Mouse (Mus musculus): ENCODE measurements around the gene Spin2g. TPM values are rescaled to one million over a fixed set of nuclear protein-coding genes. Genes with fewer than 3 reads are reported as not detected.
"Not testable (repeated sequence)": the region's sequence is repeated elsewhere in the genome, so short reads cannot be mapped to it uniquely, and the experiment has no call there.

Gene Spin2g
- polyA plus RNA-seq (2016; fragmentation: Nextera tagmentation; extraction: Ambion mirVana): not detected in 2 replicates

DNA sequence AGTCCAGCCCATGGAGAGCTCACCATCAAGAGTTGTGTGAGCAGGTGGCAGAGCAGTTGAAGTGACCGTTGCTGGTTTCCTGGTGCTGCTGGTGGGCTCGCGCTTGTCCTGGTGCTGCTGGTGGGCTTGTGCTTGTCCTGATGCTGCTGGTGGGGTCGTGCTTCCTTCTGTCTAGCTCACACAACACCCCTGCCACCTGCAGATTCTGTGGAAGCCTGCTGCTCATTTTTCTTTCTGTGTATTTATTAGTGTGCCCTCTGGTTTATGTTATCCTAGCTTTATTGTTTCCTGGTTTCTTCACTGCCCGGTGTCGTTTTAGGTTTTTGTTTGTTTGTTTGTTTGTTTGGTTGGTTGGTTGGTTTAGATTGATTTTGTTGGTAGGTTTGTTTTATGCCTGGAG, at the start of gene Spin2g:
TSS of gene Spin2g (minus strand) at position 101 of the 400 bp plus-strand sequence.
- H3K27me3 ChIP-seq; H3K9ac ChIP-seq (replicated peaks); H3K4me3 ChIP-seq (replicated peaks); H3K4me2 ChIP-seq; H3K27ac ChIP-seq; H3K4me1 ChIP-seq (replicated peaks); H3K36me3 ChIP-seq; ATAC-seq (ENCODE audit: insufficient number of reproducible peaks, insufficient read depth, low FRiP score, low TSS enrichment, low read depth); H3K9me3 ChIP-seq: not testable (repeated sequence)
- 79% methylated on average over 6 of the region's 6 CpGs for WGBS

Other genes starting within 250 kb of the Spin2g start
- not detected in 2 replicates for gene Btbd35f9, start 77.2 kb downstream of the Spin2g start, polyA plus RNA-seq (2016; fragmentation: Nextera tagmentation; extraction: Ambion mirVana)
- not detected in 2 replicates for gene Btbd35f8, start 211.8 kb upstream of the Spin2g start, polyA plus RNA-seq (2016; fragmentation: Nextera tagmentation; extraction: Ambion mirVana)

Measured in limb, embryonic 12.5 days (tissue).